Mouse (Mus musculus): ENCODE data around the gene Zfp263.

- TF ChIP-seq CTCF (IDR thresholded peaks at IDR 0.05 in 2 of 3, conservative IDR thresholded peaks at IDR 0.05 in 1 of 3; ENCODE audit: control insufficient read depth in 1 of 3, insufficient read depth in 1 of 3, low read depth in 2 of 3, low read length in 3 of 3, poor library complexity in 1 of 3, severe bottlenecking in 1 of 3) (no peak), UBTF (IDR thresholded peaks at IDR 0.05; ENCODE audit: borderline replicate concordance, insufficient read depth, low read depth, low read length) (no peak), POLR2AphosphoS2 (IDR thresholded peaks at IDR 0.05; ENCODE audit: low read length) (no peak), MYB (IDR thresholded peaks at IDR 0.05; ENCODE audit: low read depth, low read length) (no peak), CHD2 (IDR thresholded peaks at IDR 0.05; ENCODE audit: low read length) (no peak), POLR2AphosphoS5 (IDR thresholded peaks at IDR 0.05; ENCODE audit: borderline replicate concordance, low read depth, low read length) (no peak), GATA1 (IDR thresholded peaks at IDR 0.05; ENCODE audit: low read depth, low read length) (no peak)
Measured at GRCm38 (mm10) chr16:3727980-3728720, 15.7 kb upstream of the Zfp263 start.

All from MEL (cell line).